Mouse (Mus musculus) mouse trophoblast stem cell (cell line): Measurements from ENCODE around the gene Igf2bp1.

Source experiments
- in situ Hi-C, 2 experiments: fragments of 300-500 bp; cut with MseI, MboI; formaldehyde crosslinking; loops; 2 replicates in 1 of 2; 3 replicates in 1 of 2; pipeline ENCODE4 v1.15.1; 2025

The Igf2bp1 gene

GRCm38 (mm10) chr11:96005403-96006271 is at the start of gene Igf2bp1:
Gene Igf2bp1 (minus strand): TSS chr11:96005940.
- in situ Hi-C loops: no loop called here

DNA sequence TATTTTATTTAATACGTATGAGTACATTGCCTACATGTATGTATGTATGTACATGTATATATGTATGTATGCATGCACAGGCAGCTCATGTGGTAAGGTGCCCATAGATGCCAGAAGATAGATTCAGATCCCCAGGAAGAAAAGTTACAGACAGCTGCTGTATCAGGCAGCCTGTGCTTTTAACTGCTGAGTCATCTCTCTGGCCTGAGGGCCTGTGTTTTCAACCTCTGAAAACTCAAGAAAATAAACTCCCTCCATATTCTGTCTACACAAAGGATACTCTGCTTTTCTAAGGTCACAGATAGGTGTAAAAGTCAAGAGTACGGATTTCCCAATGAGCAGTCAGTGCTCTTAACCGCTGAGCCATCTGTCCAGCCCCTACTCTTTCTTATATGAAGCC is 45.1 kb upstream of the Igf2bp1 start:
- in situ Hi-C loops: no loop called here

DNA sequence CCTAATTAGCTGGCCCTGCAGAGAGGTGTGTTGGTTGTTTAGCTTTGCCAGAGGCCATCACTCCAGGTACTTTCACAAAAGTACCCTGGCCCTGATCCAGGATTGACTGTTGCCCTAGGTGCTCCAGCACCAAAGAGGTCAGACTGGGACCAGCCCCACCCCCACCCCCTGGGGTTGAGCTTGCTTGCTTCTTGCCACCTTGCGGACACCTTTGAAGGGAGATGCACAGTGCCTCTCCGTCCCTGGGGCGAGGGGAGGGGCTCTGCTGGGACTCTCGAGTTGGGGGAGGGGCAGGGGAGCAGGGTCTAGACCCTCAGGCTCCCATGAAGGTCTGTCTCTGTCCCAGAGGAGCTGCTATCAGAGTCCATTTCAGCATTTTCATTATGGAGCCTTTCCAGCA is 44.2 kb upstream of the Igf2bp1 start:
- in situ Hi-C loops: no loop called here

DNA sequence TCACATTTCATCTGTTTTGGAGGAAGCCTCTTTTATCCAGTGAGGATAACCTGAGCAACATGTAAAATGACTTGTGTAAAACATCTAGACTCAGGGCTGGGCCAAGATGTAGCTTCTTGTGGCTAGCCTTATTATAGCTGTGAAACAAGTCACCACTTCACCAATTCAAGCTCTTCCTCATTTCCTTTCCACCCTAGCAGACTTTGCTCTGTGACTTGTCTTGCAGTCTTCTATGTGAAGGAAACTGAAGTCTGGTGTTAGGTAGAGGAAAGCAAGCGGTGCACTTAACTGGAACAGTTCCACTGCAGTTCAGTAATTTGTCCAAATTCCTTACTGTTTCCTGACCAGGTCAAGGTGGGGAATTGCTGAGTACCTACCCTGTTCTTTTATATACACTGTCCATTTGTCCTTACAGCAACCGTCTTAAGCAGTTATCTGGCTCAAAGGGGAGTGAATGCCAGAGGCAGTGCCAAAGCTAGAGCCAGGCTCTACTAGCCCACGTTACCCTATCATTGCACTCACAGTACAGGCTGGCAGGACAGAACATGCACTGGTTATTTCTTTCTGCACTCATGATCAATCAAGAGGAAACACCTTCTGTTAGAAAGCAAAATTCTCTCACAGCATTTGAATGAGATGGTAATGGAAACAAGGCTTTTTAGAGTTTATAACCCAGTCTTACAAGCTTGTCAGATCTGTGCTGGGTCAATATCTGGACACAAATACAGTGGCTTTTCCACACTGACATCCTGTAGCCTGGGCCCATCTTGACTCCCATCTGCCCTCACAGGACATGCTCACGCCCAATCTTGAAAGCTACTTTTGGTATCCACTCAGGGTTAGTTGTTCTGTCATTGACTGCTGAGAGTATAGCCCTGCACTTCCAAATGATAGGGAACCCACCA is 42.0 kb upstream of the Igf2bp1 start:
- in situ Hi-C loops: no loop called here

- in situ Hi-C loops: no loop called here
Measured at GRCm38 (mm10) chr11:96046793-96047192, 41.1 kb upstream of the Igf2bp1 start.

DNA sequence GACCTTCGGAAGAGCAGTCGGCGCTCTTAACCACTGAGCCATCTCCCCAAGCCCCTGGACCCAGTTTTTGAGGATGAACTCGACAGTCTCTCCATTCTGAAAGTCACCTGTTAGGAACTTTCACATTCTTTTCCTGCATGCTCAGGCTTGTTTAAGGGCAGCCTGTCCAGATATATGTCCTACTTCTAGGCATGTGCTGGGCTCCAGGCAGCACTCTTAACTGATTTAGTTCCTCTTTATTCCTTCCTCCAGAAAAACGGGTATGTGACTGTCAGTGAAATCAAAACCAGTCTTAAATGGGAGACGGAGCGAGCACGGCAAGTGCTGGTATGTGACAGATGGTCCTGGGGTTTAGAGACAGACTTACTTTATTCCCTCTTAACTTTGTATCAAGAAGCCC is 40.3 kb upstream of the Igf2bp1 start:
- in situ Hi-C loops: no loop called here

- in situ Hi-C loops: no loop called here
Measured at GRCm38 (mm10) chr11:96044803-96045567, 39.2 kb upstream of the Igf2bp1 start.

DNA sequence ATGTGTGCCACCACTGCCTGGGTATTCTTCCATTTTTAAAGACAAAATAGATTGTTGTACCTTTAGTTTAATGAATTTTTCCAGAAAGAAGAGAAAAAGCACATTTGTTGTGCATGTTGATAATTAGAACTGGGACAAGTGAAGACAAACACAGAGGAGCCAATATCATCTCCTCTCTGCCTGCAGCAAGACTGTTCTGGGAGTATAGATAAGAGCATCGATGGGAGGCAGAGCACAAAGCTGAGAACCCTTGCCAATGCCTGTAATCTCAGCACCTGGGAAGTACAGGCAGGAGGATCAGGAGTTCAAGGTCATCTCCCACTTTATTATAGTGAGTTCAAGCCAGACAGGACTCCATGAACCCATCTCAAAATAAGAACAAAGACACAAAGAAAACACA is 32.8 kb upstream of the Igf2bp1 start:
- in situ Hi-C loops: no loop called here

DNA sequence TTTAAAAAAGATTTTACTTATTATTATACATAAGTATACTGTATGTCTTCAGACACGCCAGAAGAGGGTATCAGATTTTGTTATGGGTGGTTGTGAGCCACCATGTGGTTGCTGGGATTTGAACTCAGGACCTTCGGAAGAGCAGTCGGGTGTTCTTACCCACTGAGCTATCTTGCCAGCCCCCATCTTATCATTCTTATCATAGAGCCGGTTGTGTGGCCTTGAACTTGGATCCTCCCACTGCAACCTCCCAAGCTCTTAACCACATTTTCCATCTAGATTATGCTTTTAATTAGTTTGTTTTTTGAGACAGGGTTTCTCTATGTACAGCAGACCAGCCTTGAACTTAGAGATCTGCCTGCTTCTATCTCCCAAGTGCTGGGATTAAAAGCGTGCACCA is 31.8 kb upstream of the Igf2bp1 start:
- in situ Hi-C loops: no loop called here

DNA sequence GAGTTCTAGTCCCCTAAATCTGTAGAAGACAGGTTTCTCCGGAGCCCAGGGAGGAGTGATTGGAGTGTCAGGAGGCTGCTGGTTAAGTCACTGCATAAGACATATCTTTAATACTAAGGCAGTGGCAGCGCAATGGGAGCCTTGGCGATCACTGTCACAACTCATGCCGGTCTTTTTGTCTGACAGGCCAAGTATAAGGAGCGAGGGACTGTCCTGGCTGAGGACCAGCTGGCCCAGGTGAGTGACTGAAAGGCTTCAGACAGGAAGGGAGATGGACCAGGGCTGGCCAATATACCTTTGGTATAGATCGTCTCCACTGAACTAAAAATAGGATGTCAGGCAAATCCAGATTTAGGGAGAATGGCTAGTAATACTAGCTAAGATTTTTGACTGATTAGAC is 29.4 kb upstream of the Igf2bp1 start:
- in situ Hi-C loops: no loop called here

GRCm38 (mm10) chr11:96034596-96035052 is 28.9 kb upstream of the Igf2bp1 start, which contains the start of gene Snf8:
Gene Snf8 (plus strand): TSS chr11:96034885.
- in situ Hi-C loops: loop anchor here in 1 of 2 experiments (5.0 kb wide), 1 partner anchor 52 kb away; no protein-coding TSS in a partner anchor

DNA sequence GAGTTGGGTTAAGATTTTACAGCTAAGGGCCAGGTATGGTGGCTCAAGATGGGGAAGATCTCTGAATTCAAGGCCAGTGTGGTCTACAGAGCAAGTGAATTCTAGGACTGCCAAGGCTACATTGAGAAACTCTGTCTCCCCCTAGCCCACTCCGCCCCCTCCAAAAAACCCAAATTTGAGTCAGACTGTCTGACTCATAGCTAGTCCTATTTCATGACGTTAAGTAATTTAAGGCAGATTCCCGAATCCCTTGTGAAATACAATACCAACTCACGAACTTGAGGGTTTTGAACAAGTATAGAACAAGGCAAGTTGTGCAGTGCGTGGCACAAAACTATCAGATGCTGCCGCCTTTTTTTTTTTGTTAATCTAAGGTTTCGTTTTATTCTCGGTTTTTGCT is 28.4 kb upstream of the Igf2bp1 start:
- in situ Hi-C loops: loop anchor here in 1 of 2 experiments (5.0 kb wide), 1 partner anchor 52 kb away; no protein-coding TSS in a partner anchor

- in situ Hi-C loops: loop anchor here in 1 of 2 experiments (5.0 kb wide), 1 partner anchor 51 kb away; no protein-coding TSS in a partner anchor
Measured at GRCm38 (mm10) chr11:96033264-96033663, 27.5 kb upstream of the Igf2bp1 start.

DNA sequence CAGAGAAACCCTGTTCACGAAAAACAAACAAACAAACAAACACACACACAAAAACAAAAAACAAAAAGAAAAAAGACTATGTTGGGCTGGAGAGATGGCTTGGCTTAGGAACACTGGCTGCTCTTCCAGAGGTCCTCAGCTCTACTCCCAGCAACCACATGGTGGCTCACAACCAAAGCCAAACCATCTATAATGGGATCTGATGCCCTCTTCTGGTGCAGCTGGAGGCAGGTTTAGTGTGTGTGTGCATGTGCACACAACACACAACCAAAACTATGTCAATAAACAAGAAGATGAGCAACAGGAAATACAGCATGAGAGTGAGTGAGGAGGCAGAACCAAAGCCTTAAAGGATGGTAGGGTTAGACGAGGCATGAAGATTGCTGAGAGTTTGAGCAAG is 26.0 kb upstream of the Igf2bp1 start:
- in situ Hi-C loops: loop anchor here in 1 of 2 experiments (5.0 kb wide), 1 partner anchor 49 kb away; no protein-coding TSS in a partner anchor

GRCm38 (mm10) chr11:96030571-96030970 is 24.8 kb upstream of the Igf2bp1 start:
- in situ Hi-C loops: loop anchor here in 1 of 2 experiments (5.0 kb wide), 1 partner anchor 48 kb away; no protein-coding TSS in a partner anchor

DNA sequence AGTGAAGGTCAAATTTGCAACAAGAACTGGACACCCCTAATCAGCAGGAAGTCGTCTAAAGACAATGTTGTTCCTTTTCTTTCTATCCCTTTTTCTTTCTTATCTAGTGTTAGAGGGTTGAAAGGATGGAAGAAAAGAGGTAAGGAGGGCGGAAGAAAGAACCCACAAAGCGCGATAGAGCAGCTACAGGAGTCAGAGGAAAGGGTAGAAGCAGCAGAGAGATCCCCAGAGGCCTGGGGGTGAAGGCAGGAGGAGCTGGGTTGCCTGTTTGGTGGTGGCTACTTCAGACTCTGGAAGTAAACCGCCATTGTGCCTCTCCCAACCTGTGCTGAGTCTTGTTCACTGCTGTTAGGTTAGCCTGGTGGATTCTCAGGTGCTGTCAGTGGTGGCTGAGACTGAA is 22.4 kb upstream of the Igf2bp1 start:
- in situ Hi-C loops: no loop called here

DNA sequence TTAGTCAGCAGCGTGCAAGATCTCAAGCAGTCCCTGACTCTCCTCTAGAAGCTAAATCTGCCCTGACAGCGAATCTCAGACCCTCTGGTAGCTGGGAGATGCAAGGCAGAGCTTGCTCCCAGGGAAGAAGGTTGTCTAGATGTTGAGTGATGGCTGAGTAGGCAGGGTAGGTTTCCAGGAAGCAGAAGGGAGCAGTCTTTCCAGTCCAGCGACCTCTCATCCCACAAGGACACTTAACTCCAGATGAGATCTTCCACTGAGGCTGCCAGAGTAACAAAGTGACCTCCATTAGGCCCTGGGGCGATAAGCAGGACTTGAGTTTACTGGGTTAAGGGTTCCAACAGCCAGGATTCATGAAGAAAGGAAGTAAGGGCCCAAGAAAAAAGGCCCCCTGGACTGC is 14.9 kb upstream of the Igf2bp1 start:
- in situ Hi-C loops: no loop called here

DNA sequence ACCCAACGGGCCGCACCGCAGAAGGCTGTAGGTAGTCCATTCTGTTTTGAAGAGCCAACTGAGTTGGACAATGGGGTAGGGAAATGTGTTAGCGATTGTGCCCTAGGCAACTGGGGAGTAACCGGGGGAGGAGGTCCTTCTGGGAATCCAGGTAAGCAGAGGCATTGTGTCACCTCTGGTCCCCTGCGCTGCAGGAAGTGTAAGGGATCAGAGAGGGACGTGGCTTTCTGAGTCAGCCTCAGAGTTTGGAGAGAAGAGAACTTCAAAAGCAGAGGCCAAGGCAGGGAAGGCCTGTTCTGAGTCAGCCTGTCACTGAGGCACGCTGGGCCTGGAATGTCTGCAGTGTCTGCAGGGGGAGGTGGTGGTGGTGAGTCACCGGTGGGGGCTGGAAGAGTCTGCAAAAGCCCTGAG is 12.2 kb upstream of the Igf2bp1 start:
- in situ Hi-C loops: no loop called here

- in situ Hi-C loops: no loop called here
Measured at GRCm38 (mm10) chr11:96015421-96015820, 9.7 kb upstream of the Igf2bp1 start.

DNA sequence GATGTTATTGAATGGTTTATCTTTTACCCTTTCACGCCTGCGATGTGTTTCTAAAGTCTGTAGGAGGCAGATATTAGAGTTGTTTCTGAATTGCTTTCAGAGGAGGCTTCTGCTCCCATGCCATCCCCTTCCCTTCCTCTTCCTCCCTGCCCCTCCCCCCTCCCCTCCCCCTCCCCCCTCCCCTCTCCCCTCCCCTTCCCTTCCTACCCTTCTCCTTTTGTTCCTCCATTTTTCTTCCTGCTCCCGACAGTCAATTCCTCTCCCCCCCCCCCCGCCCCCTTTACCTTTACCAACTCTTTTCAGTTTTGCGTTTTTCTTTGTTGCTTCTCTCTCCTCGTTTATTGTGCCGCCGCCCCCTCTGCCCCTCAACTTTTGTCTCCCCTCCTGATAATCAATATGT is 6.2 kb upstream of the Igf2bp1 start:
- in situ Hi-C loops: no loop called here

DNA sequence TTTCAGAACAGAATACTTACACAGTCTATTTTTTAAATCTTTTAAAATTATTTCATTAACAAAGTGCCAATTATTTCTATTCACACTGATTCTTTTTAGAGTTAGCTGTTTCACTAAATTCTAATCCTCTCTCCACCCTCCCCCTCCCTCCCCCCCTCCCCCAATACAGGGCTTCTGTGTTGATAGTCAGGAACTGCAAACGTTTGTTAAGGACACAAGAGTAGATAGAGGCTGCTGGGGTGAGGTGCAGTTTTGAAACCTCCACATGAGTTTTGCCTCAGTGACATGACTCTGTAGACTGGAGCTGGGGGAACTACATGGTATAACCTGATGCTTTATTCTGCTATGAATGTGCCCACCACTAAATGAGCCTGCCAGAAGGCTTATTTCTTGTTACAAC is 3.1 kb upstream of the Igf2bp1 start:
- in situ Hi-C loops: no loop called here
